Mouse (Mus musculus): ENCODE measurements at regions not wholly inside any gene's neighbourhood (a gene's known extent, or its start where the extent isn't known, plus 50 kb on each side); places are given as distances from the start of the nearest gene placed in this dataset.

DNA sequence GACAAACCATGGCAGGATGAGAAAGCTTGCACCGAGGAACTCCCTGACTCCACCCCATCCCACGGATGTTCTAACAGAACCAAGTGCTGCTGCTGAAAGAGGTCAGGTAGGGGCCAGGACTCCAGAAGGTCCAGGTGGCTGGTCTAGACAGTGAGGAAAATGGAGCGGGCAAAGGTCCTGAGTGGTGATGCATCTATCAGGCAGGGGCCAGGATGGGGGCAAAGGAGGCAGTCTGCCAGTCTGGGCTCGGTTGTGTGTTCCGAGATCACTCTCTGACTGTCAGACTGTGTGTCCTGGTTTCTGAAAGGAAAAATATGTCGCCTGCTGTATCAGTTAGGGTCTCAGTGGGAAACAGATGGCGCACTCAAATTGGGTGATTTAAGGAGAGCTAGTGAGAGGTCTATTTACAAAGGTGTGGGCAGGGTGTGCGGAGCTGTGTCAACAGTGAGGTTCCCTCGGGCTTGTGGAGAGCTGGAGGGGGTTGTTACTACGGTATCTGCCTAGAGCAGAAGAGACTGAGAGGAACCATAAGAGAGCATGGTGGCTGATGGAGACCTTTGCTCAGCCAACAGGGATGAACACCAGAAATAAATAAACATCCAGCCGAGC, 168.3 kb upstream of the Csf3r start:
- no peak for TF ChIP-seq CTCF (IDR thresholded peaks at IDR 0.05; ENCODE audit: extremely low read depth, insufficient read length, insufficient replicate concordance, low read depth, low read length)
- no peak for TF ChIP-seq POLR2A (IDR thresholded peaks at IDR 0.05; ENCODE audit: low read depth, low read length)

All from small intestine, adult 2 months (tissue).